Mouse (Mus musculus) embryo, embryonic 11 days (tissue): Measurements from ENCODE around the gene Smco2.
A peak's percentile ranks its signal among the peaks of the same experiment; 100 is the strongest.

ENCODE experiments used
- DNase-seq: peaks from one replicate; pipeline ENCODE4 v3.0.0-alpha.2; 2015

The Smco2 gene

DNA sequence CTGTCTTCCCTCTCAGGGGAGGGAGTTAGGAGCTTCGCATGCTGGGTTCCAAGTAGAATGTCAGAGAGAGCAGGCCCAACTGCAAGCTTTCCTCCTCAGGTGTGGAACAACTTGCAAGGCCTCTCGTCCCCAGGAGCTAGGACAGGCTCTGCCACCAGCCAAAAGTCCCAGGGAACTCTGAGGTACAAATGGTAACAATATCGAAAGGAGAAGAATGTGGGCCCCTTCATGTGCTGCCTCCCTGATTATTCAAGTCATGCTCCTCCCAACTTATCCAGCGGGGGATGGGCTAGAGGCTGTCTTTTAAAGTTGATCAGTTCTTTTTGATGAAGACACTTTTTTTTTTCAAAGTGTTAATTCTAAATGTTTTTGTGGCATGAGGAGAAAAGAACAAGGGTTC is at the start of gene Smco2:
Gene Smco2 (plus strand): TSS at position 55 of the 400 bp plus-strand sequence.
- DNase-seq, result no peak

- no peak for DNase-seq
These were observed 39.9 kb upstream of the Smco2 start for GRCm38 (mm10) chr6:146809991-146810390.

DNA sequence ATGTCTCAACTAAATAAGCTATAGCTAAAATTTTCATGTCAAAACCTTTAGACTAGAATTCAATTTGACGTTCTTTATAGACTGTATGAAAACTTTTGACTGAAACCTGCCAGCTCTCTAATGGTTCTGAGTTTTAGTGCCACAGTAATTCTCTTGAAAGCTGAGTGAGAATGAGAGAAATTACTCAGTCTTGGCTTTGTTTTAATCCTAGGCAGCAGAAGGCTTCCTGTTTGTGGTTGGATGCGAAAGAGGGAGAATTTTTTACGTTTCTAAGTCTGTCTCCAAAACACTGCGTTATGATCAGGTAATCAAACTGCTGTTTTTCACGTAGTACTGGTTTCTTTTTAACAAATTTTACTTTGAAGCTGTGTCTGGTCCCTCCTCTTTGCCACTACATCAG is 36.9 kb upstream of the Smco2 start:
- no peak for DNase-seq

DNA sequence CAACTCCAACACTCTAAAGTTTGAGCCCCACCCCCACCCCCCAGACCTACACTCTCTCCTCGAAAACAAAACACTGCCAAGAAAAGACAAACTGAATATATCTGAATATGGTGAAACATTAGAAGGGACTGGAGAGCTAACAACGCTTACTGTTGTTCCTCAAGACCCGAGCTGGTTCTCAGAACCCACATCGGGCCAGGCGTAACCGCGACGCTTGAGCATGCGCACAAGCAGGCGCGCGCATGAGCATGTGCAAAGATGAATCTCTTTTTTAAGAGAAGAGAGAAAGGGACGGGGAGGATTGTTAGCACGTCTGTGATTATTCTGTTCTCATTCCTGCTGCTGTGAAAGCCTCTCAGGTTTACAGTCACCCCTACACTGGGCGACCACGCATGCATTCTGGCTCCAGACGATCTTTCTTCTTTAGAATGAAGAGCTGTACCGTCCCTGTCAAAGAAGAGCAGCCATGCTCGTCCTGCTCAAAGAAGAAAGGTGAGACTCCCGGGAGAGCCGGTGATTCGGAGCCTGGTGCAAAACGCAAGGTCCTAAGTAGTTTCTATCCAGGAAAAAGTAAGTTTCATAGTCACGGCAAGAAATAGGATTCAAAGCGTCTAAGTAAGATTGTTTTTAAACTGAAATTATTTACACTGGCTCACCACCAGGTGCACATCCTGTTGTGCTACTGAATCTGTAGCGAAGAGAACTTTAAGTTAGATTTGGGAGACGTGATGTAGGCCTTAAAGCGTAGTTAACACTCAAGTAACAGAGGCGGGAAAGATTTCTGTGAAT is 29.5 kb upstream of the Smco2 start:
- no peak for DNase-seq

DNA sequence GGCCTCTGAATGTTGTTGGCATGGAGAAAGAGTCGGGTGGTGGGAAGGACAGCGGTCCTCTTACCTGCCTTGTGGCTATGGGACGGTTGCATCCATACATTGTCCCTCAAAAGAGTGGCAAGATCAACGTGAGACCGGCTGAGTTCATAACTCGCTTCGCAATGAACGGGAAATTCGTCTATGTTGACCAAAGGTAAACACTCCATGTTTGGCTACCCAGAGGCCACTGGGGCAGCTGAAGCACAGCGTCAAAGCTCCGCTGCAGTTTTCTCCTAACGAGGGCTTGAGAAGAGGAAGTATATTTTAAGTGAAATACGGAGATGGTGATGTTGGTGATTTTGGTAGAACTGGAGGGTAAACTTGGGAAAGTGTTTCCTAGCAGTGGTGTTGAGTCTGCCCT is 27.9 kb upstream of the Smco2 start:
- no peak for DNase-seq

DNA sequence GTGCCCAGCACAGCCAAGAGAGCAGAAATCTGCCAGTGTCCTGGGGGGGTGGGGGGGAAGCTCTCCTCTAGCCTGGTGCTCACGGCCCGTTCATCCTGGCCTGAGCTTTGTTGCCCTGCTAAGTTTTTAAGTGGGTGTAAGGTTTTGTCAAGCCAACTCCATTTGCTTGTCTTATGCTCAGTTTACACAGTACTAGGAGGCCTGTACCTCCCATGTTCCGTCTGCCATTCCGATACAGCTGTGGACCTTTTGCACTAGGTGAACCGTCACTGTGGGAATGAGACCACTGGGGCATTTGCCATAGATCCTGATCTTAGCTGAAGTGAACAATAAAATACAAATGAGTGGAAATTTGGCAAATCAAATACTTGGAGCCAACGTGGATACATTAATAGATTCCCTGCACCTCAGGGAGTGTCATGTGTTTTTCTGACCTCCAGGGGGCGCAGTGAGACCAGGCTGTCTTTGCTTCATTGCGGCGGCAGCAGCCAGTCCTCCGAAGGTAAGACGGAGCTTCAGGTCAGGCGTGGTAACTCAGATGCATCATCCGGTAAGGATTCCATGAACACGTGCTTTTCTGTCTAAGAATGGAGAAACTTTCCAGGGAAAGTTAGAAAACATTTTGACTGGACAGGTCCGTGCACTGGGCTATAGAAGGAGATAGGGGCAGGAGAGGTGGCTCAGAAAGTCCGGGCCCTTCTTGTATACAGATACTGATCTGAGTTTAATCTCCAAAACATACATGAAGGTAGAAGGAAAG is 25.0 kb upstream of the Smco2 start:
- peak; percentile 71 for DNase-seq

GRCm38 (mm10) chr6:146825487-146825773 is 24.5 kb upstream of the Smco2 start:
- DNase-seq, result no peak

DNA sequence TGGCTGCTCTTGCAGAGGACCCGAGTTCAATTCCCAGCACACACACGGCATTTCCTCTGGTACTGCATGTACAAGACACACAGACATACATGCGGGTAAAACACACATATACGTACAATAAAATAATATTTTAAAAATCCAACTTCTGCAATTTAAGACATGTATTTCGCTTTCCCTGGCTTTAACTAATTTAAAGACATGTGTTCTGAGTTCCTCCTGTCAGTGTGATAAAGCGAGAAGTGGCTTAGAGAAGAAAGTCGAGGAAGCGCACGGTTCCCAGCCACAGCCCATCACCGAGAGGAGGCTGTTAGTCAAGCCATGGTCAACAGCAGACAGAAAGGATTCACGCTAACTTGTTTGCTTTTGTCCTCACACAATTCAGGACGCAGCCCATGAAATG is 18.6 kb upstream of the Smco2 start:
- no peak for DNase-seq

DNA sequence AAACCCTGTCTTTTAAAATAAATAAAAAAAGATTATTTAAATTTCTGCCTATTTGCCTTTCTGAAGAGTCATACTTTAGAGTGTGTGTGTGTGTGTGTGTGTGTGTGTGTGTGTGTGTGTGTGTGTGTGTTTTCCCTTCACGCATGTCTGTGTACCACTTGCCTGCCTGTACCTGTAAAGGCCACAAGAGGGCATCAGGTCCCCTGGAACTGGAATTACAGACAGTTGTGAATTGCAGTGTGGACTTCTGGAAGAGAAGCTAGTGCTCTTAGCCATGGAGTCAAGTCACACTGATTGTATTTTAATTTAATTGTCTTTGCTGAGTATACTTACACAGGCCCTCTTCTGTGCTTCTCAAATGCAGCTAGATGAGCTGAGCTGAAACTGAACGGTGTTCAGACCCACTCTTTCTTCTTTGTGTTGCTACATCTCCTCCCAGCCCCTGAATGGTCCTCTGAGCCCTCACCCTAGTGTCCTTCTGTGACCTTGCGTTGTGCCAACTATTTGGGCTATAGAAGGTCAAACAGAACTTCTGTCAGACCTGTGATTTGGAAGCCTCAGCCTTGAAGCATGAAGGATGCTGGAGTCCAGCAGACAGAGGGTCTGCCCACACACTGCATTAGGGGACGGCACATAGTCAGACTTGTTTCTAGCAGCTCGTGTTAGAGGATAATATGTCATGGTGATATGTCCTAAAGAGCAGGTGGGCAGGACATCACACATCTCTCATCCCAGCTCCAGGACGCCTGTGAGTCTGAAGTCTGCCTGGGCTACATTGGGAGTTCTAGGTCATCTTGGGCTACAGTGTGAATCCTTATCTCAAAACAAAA is 16.2 kb upstream of the Smco2 start:
- DNase-seq, result peak; percentile 72

DNA sequence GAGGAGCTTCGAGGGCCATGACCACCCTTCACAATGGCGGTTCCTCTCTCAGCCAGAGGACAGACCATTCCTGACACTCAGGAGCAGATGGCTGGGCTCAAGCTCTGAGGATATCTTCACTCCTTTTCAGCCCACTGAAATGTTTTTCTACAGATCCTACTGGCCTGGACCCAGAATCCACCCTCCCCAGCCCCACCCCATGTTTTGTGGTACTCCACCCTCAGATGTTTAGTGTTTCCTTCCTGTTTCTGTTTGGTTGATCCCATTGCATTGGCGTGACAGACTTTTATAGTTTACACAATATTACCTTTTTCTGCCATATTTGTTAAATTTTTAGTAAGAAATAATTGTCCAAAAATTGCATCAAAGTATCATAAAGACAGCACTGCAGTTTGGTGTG is 15.6 kb upstream of the Smco2 start:
- DNase-seq, result no peak

DNA sequence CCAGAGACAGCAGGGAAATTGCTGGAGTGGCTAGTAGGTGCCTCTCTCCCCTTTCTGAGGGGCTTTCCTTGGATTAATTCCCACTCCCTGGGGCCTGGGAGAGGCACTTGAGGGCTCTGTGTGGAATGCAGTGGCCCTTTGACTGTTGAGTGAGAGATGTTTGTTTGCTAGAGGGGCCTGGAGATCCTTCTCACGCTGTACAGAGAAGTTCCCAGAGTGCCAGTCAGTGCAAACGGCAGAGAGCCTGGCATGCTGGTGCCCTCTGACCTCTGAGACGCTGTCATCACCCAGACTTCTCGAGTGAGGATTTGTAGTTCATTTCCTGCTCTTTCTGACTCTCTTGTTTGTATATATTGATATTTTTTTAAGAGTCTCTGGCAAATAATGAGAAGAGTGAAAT is 14.1 kb upstream of the Smco2 start:
- DNase-seq, result peak; percentile 26

- DNase-seq, result no peak
These were observed 12.6 kb upstream of the Smco2 start for GRCm38 (mm10) chr6:146837316-146837715.

GRCm38 (mm10) chr6:146838366-146838765 is 11.5 kb upstream of the Smco2 start:
- no peak for DNase-seq

GRCm38 (mm10) chr6:146838863-146839262 is 11.0 kb upstream of the Smco2 start:
- no peak for DNase-seq

DNA sequence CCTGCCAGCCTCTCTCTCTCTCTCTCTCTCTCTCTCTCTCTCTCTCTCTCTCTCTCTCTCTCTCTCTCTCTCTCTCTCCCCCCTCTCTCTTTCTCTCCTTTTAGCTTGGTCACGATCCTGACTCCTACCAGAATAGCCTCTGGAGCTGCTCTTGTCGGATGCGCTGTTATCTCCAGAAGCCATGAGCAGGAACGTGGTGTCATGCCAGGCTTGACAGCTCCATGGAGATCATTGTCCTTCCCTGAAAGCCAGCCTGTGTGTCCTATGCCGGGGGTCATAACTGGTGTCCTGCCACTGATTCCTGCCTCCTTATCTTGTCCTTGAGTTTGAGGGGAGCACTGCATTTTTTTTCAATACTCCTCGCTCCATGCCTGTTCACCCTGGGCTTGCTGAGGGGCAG is 5.0 kb upstream of the Smco2 start:
- no peak for DNase-seq

DNA sequence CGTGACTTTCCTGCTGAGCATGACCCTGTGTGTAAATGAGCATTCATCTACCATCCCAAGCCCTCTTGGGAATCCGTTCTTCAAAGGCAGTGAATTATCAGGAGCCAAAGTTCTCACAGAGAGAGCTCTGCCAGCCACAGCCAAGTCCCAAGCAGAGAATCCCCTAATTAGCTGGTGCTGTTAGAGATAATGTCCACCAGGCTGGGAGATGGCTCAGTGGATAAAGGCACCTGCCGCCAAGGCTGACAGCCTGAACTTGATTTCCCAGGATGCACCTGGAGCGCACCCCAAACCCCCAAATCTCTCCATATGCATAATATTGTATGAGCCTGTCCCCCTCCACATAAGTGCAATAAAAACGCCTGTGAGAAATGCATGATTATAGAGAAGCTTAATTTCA is 4.6 kb upstream of the Smco2 start:
- DNase-seq, result no peak

DNA sequence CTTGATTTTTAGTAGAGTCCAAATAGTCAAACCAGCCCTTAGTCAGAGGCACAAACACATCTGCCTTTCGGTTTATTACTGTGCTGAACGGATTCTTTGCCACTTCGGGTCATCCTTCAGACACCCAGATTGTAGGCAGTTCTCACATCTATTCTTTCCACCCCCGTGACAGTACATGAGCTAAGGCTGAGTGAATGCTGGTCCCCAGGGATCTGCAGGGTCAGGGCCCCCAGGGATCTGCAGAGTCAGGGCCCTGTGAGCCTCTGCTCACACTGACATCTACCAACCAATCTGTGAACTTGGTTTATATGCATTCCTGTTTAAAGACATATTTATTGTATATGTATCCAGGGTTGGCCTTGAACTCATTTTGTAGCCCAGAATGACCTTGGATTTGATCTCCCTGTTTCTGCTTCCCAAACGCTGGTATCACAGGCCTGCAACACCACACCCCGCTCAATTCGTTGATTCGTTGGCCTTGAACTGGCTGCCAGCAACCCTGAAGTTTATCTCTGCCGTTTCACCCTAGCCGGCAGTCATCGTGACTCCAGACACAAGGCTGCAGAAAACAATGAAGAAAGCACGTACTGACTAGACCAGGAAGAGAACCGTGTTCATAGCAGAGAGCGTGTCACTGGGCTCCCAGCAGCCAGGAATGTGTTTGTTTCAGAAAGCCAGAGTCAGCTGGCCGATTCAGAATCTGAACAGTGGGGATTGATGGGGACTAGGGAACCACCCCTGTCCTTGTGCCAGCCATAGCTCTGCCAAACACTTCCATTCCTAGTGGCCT is 3.7 kb upstream of the Smco2 start:
- DNase-seq, result no peak

DNA sequence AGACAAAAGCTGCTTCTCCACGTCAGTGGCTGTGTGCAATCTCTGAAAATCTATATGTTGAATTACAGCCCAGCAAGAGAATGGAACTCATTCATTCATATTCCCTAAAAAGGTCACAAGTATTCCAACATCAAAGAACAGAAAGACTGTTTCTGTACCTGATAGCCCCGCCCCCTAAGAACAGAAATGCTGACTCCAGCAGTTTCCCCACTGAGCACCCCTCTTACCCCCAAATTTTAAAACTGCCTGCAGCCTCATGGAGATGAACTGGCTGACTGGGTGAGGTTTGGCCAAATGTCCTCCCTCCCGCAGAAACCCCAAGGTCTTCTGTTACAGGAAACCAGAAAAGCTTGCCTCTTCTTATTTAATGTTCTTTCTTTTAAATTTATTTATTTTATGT is 2.5 kb upstream of the Smco2 start:
- DNase-seq, result no peak

DNA sequence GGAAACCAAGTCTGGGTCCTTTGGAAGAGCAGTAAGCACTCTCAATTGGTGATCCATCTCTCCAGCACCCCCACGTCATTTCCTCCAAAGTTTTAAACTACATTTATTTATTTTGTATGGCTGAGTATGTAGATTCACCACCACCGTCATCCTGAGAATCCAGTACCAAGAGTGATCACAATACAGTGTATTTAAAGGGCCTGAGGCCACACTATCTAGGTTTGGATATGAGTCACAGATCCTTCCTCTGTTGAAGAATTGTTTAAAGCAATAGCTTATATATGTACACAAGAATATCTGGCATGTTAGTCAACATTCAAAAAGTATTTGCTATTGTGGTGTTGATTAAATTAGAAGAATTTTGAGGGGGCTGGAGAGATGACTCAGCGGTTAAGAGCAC is 1.6 kb upstream of the Smco2 start:
- no peak for DNase-seq

- DNase-seq, result no peak
These were observed 2.0 kb downstream of the Smco2 start for GRCm38 (mm10) chr6:146851916-146852315.

DNA sequence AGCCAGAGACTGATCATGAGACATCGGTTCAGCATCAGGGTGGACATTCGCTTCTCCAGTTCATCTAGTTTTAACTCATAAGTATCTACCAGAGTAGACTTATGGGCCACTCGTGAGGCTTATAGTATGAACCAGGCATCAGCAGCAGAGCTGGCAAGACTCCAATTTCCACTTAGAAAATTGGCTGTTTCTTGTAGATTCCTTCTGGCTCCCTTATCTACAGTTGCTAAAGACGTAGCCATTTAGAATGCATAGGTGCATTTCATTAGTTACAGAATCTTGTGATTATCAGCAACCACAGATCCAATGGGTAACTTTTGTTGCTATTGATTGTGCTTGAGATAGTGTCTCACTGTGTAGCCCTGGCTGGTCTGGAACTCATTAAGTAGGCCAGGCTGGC is 2.8 kb downstream of the Smco2 start:
- DNase-seq, result no peak

- no peak for DNase-seq
These were observed 5.3 kb downstream of the Smco2 start for GRCm38 (mm10) chr6:146855185-146855584.

GRCm38 (mm10) chr6:146857386-146857785 is 7.5 kb downstream of the Smco2 start:
- no peak for DNase-seq
